Mouse (Mus musculus) intestine, embryonic 16.5 days (tissue): Measurements from ENCODE around the gene Slc6a3. TPM values are rescaled to one million over a fixed set of nuclear protein-coding genes. Genes with fewer than 3 reads are reported as not detected.

Source experiments
- ATAC-seq: fragments of 200-750 bp; cut with Nextera tagmentation; 2 replicates; pipeline ENCODE4 v1.8.0; 2017; ENCODE audit warnings: moderate TSS enrichment, moderate library complexity
- H3K27ac ChIP-seq: fragments of 300-500 bp; sonication (generic); 2 replicates; pipeline ENCODE4 v1.5.1; 2014; ENCODE audit warnings: mild to moderate bottlenecking, low read length
- H3K27me3 ChIP-seq: fragments of 300-500 bp; sonication (generic); replicated peaks from 2 replicates; pipeline ENCODE4 v1.6.1; 2014; ENCODE audit warnings: low read length, control low read depth, mixed read lengths; ENCODE audit not compliant: control insufficient read depth, insufficient read depth
- H3K36me3 ChIP-seq: fragments of 300-500 bp; sonication (generic); 2 replicates; pipeline ENCODE4 v1.6.1; 2014; ENCODE audit warnings: low read length, control low read depth; ENCODE audit not compliant: control insufficient read depth, insufficient read depth
- H3K4me1 ChIP-seq: fragments of 300-500 bp; sonication (generic); 2 replicates; pipeline ENCODE4 v1.6.1; 2014; ENCODE audit warnings: low read length, control low read depth, mixed read lengths; ENCODE audit not compliant: control insufficient read depth, insufficient read depth
- H3K4me2 ChIP-seq: fragments of 300-500 bp; sonication (generic); 2 replicates; pipeline ENCODE4 v1.6.1; 2014; ENCODE audit warnings: low read depth, low read length, control low read depth
- H3K4me3 ChIP-seq: fragments of 300-500 bp; sonication (generic); 2 replicates; pipeline ENCODE4 v1.5.1; 2014; ENCODE audit warnings: mild to moderate bottlenecking, low read length
- H3K9ac ChIP-seq: fragments of 300-500 bp; sonication (generic); 2 replicates; pipeline ENCODE4 v1.6.1; 2014; ENCODE audit warnings: low read depth, low read length
- H3K9me3 ChIP-seq: fragments of 300-500 bp; sonication (generic); 2 replicates; pipeline ENCODE4 v1.6.1; 2016; ENCODE audit warnings: low read length, control low read depth; ENCODE audit not compliant: control insufficient read depth
- WGBS: fragments of 180-500 bp; shearing (Covaris S2); extraction: QIAGEN DNeasy Blood & Tissue Kit; methylation state at CpG from one replicate; pipeline ENCODE4 v1.1.7; 2014; 5-methylcytosine and 5-hydroxymethylcytosine counted together
- polyA plus RNA-seq: library from polyadenylated mRNA; unstranded; fragments of >200 nt; fragmentation: Nextera tagmentation; extraction: Ambion mirVana; gene quantifications from 2 replicates; pipeline ENCODE4 v1.2.1, GENCODE M21; 2015

Slc6a3 gene
- polyA plus RNA-seq, 1 experiment from 2014 or later, result 1.1 TPM

DNA sequence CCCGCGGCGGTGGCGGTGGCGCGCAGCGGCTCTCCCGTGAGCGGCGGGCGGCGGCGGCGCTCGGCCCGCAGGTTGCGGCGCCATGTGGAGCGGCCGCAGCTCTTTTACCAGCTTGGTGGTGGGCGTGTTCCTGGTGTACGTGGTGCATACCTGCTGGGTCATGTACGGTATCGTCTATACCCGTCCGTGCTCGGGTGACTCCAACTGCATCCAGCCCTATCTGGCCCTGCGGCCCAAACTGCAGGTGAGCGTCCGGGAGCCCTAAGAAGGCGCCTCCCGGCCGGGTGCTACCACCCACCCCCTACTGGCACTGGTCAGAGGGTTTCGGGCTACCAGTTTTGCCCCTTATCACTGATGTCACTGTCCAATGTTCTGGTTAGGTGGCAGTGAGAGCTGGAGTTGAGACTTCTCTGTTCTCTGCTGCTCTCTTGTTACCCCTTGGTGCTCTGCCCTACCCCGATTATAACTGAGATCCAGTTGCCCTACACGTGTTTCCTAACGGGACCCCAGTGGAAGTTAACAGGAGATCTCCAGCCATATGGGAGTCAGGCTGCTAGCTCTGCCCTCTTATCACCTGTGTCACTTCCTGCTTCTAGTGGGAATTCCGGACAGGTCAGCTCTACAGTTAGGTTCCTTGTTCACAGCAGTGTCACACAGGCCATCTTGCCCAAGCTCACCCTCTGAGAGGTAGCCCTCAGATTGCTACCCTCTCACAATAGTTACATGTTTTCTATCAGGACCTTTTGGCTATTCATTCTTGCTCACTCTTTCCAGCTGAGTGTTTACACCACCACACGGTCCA, 67.8 kb downstream of the Slc6a3 start:
- Histone ChIP-seq H3K9me3 (no peaks in the 10 kb centered on the region), H3K9ac (peak overlapping the region; percentile 83), H3K4me1 (peaks cover 10% of the 10 kb centered on the region), H3K4me2 (peak overlapping the region; percentile 87), H3K27ac (peak overlapping the region; percentile 49), H3K4me3 (peak overlapping the region; percentile 78), H3K27me3 (no peaks in the 10 kb centered on the region), H3K36me3 (peaks cover 3% of the 10 kb centered on the region; the same call in 1 of the 2 replicates)
- ATAC-seq, result peak; percentile 85
- 2% methylated on average over 36 of the region's 39 CpGs for WGBS

DNA sequence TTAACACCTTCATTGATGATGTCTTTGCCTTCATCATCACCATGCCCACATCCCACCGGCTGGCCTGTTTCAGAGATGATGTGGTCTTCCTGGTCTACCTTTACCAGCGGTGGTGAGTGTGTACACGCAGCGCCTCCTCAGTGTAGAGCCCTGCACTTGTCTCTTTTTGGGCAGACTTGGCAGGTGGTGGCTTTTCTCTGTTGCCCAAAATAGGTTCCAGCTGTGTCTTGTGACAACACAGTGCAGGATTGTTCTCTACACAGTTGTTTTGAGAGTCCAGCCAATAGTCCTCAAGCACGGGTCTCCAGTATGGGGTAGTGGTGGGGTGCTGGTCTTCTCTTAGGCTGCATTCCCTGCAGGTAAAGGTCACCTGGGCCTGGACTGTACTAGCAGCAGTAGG, 81.9 kb downstream of the Slc6a3 start:
- Histone ChIP-seq H3K9ac (no peak overlapping the region), H3K27me3 (no peaks in the 10 kb centered on the region), H3K36me3 (peaks cover 20% of the 10 kb centered on the region), H3K9me3 (no peaks in the 10 kb centered on the region), H3K4me3 (no peak overlapping the region), H3K27ac (no peak overlapping the region), H3K4me2 (no peak overlapping the region), H3K4me1 (no peaks in the 10 kb centered on the region)
- 90% methylated on average over 5 of the region's 5 CpGs for WGBS
- ATAC-seq, result no peak

DNA sequence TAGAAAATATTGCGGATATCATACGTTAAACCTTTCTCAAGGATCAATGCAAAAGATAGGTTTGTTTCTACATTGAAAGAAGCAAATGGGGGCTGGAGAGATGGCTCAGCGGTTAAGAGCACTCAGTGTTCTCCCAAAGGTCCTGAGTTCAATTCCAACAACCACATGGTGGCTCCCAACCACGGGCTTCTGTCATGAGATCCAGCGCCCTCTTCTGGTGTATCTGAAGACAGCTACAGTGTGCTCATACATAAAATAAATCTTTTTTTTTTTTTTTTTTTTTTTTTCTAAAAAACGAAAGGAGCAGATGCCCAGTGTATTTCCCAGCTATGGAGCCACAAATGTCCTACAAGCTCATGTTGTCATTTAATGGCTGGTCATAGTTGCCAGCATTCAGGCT, 84.1 kb downstream of the Slc6a3 start:
- WGBS, result 68% methylated on average over 6 of the region's 6 CpGs
- no peak overlapping the region for H3K27ac ChIP-seq
- peaks cover 18% of the 10 kb centered on the region for H3K36me3 ChIP-seq

DNA sequence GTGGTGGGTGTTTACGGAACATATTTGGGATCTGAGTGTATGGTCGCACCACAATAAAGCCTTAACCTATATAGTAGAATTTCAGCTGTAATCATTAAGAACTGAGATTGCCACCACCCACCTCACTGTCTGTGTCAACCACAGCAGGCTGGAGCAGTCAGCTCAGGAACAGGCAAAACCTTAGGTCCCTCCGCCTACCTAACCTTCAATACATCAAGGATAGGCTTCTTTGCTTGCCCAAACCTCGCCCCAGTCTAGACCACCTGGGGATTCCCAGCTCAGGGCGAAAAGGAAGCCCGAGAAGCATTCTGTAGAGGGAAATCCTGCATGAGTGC, 89.8 kb downstream of the Slc6a3 start:
- Histone ChIP-seq H3K9me3 (no peaks in the 10 kb centered on the region), H3K36me3 (no peaks in the 10 kb centered on the region), H3K4me2 (peak overlapping the region; percentile 97), H3K27ac (0 out of 2 replicates have a peak overlapping the region, but pooled peaks have one; percentile 70), H3K4me1 (peaks cover 9% of the 10 kb centered on the region), H3K27me3 (no peaks in the 10 kb centered on the region), H3K9ac (peak overlapping the region; percentile 79), H3K4me3 (peak overlapping the region; percentile 65)
- WGBS, result 42% methylated on average over 6 of the region's 6 CpGs
- no peak for ATAC-seq

More for the DNA sequence above, 84.1 kb downstream of the Slc6a3 start:
- Histone ChIP-seq H3K9me3 (no peaks in the 10 kb centered on the region), H3K27me3 (no peaks in the 10 kb centered on the region), H3K4me1 (no peaks in the 10 kb centered on the region), H3K4me2 (no peak overlapping the region), H3K9ac (no peak overlapping the region), H3K4me3 (no peak overlapping the region)
- ATAC-seq, result no peak

DNA sequence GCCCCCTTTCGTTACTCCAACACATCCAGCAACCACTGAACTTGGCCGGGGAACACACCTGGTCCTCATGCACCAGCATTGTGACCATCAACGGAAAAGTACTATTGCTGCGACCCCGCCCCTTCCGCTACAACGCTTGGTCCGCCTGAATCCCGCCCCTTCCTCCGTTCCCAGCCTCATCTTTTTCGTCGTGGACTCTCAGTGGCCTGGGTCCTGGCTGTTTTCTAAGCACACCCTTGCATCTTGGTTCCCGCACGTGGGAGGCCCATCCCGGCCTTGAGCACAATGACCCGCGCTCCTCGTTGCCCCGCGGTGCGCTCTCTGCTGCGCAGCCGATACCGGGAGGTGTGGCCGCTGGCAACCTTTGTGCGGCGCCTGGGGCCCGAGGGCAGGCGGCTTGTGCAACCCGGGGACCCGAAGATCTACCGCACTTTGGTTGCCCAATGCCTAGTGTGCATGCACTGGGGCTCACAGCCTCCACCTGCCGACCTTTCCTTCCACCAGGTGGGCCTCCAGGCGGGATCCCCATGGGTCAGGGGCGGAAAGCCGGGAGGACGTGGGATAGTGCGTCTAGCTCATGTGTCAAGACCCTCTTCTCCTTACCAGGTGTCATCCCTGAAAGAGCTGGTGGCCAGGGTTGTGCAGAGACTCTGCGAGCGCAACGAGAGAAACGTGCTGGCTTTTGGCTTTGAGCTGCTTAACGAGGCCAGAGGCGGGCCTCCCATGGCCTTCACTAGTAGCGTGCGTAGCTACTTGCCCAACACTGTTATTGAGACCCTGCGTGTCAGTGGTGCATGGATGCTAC, 90.4 kb downstream of the Slc6a3 start, which contains the start of gene Tert:
Gene Tert (plus strand): TSS at position 167 of the 805 bp plus-strand sequence.
- H3K4me3 ChIP-seq, result peak within 1 kb of the TSS; percentile 65
- no peaks in the 10 kb centered on the region for H3K9me3 ChIP-seq
- H3K4me1 ChIP-seq, result peaks cover 9% of the 10 kb centered on the region
- no peaks in the 10 kb centered on the region for H3K27me3 ChIP-seq
- H3K4me2 ChIP-seq, result peak within 1 kb of the TSS; percentile 97
- peak within 1 kb of the TSS; percentile 79 for H3K9ac ChIP-seq
- peak within 1 kb of the TSS; percentile 70 for H3K27ac ChIP-seq
- WGBS, result 8% methylated on average over 47 of the region's 47 CpGs
- ATAC-seq, result peak; percentile 91
- no peaks in the 10 kb centered on the region for H3K36me3 ChIP-seq

Other genes starting within 250 kb of the Slc6a3 start
- gene Mrpl36, start 208.2 kb upstream of the Slc6a3 start, polyA plus RNA-seq, result 152 and 158 TPM in 2 replicates
- 516 and 539 TPM in 2 replicates for gene Ndufs6, start 208.2 kb upstream of the Slc6a3 start, polyA plus RNA-seq
- gene Lpcat1, start 69.5 kb upstream of the Slc6a3 start, polyA plus RNA-seq, result 13.2 and 15.5 TPM in 2 replicates
- gene Clptm1l, start 67.3 kb downstream of the Slc6a3 start, polyA plus RNA-seq, result 81.1 and 149 TPM in 2 replicates
- 8.0 and 9.8 TPM in 2 replicates for gene Tert, start 90.2 kb downstream of the Slc6a3 start, polyA plus RNA-seq
- gene Slc6a18, start 141.3 kb downstream of the Slc6a3 start, polyA plus RNA-seq, result not detected in 2 replicates
- 24.9 and 40.5 TPM in 2 replicates for gene Slc6a19, start 168.1 kb downstream of the Slc6a3 start, polyA plus RNA-seq
- gene Slc12a7, start 196.3 kb downstream of the Slc6a3 start, polyA plus RNA-seq, result 28.7 and 31.7 TPM in 2 replicates